Comparison of ENCODE assay signal across 14 mouse cellular contexts in the genomic region with DNA sequence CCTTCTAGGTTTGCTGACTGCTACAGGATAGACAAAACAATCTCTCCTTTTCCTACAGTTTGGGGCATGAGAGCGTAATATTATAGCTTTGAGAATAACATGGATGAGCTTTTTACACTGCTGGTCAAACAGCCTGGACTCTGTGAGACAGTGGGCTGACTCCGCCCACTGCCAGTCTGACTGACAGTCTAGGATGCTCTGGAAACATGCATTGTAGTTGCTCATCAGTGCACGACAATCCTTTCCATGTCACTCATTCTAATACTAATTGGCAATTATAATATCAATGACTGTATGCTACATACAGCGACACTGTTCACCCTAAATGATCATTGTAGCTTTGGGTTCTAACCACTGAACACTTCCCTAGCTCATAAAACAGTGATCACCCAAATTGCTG.
"Had no signal": no experiment of that assay in that cellular context is flagged by ENCODE, and none has a peak within 500 bp of the region (broad histone marks: within the 10 kb centered on the region; RNA-seq: fewer than 3 reads in every experiment).

No protein-coding gene starts in this region.

- H3K27me3 ChIP-seq: kidney, embryonic 15.5 days; liver, embryonic 15.5 days; neural tube, embryonic 12.5 days had no signal

- H3K9ac ChIP-seq: kidney, embryonic 15.5 days; liver, embryonic 15.5 days; neural tube, embryonic 12.5 days had no signal

- DNase-seq: kidney, postnatal 14 days; lung, adult 2 months; lung, postnatal 36 days; midbrain, embryonic 14.5 days; right cerebral cortex, adult 18-20 months; right cerebral cortex, postnatal 25 days; thymus, postnatal 4 days had no signal

- H3K36me3 ChIP-seq: kidney, embryonic 15.5 days; limb, embryonic 10.5 days; liver, embryonic 15.5 days; neural tube, embryonic 12.5 days had no signal

- H3K4me3 ChIP-seq: kidney, embryonic 15.5 days; left cerebral cortex, adult 2 months; limb, embryonic 10.5 days; liver, embryonic 15.5 days; neural tube, embryonic 12.5 days had no signal

- H3K4me1 ChIP-seq: kidney, embryonic 15.5 days; limb, embryonic 10.5 days; liver, embryonic 15.5 days; neural tube, embryonic 12.5 days had no signal

- H3K9me3 ChIP-seq: kidney, embryonic 15.5 days; limb, embryonic 10.5 days; liver, embryonic 15.5 days; neural tube, embryonic 12.5 days had no signal

- H3K4me2 ChIP-seq: kidney, embryonic 15.5 days; liver, embryonic 11.5 days; liver, embryonic 15.5 days; neural tube, embryonic 12.5 days had no signal

- ATAC-seq: lung, postnatal 0 days had no signal

- H3K27ac ChIP-seq: kidney, embryonic 15.5 days; left cerebral cortex, adult 2 months; limb, embryonic 10.5 days; liver, embryonic 15.5 days; neural tube, embryonic 12.5 days had no signal
